Mouse (Mus musculus) MN1 (cell line): ENCODE results near the gene Cd55b.
"Not testable (repeated sequence)": the region's sequence is repeated elsewhere in the genome, so short reads cannot be mapped to it uniquely, and the experiment has no call there.

Experiments used
- DNase-seq: peaks from one replicate; pipeline ENCODE4 v3.0.0-alpha.2; 2016; ENCODE audit warnings: low spot score

Cd55b gene

GRCm38 (mm10) chr1:130422664-130423111, at the start of gene Cd55b:
Gene Cd55b (minus strand): TSS chr1:130423009.
- no peak for DNase-seq

GRCm38 (mm10) chr1:130470074-130470473, 47.3 kb upstream of the Cd55b start:
- no peak for DNase-seq

GRCm38 (mm10) chr1:130467453-130467852, 44.6 kb upstream of the Cd55b start:
- DNase-seq: no peak

GRCm38 (mm10) chr1:130464173-130464572, 41.4 kb upstream of the Cd55b start:
- DNase-seq: no peak

GRCm38 (mm10) chr1:130462867-130463266, 40.1 kb upstream of the Cd55b start:
- DNase-seq: no peak

GRCm38 (mm10) chr1:130462084-130462861, 39.5 kb upstream of the Cd55b start, which contains the start of gene Cd55:
Gene Cd55 (minus strand): TSS chr1:130462744.
- DNase-seq: no peak

GRCm38 (mm10) chr1:130455111-130455510, 32.3 kb upstream of the Cd55b start:
- no peak for DNase-seq

GRCm38 (mm10) chr1:130442930-130443329, 20.1 kb upstream of the Cd55b start:
- DNase-seq: not testable (repeated sequence)

GRCm38 (mm10) chr1:130430920-130431319, 8.1 kb upstream of the Cd55b start:
- no peak for DNase-seq

GRCm38 (mm10) chr1:130428667-130429066, 5.9 kb upstream of the Cd55b start:
- not testable (repeated sequence) for DNase-seq

GRCm38 (mm10) chr1:130427175-130427853, 4.5 kb upstream of the Cd55b start:
- not testable (repeated sequence) for DNase-seq

- DNase-seq: not testable (repeated sequence)
Measured at GRCm38 (mm10) chr1:130422033-130422432, 776 bp downstream of the Cd55b start.

GRCm38 (mm10) chr1:130397109-130397508, 25.7 kb downstream of the Cd55b start:
- DNase-seq: not testable (repeated sequence)

GRCm38 (mm10) chr1:130387282-130387681, 35.5 kb downstream of the Cd55b start:
- not testable (repeated sequence) for DNase-seq

- no peak for DNase-seq
Measured at GRCm38 (mm10) chr1:130377726-130378429, 44.9 kb downstream of the Cd55b start.

- no peak for DNase-seq
Measured at GRCm38 (mm10) chr1:130374173-130374785, 48.5 kb downstream of the Cd55b start.

- DNase-seq: no peak
Measured at GRCm38 (mm10) chr1:130373398-130374083, 49.3 kb downstream of the Cd55b start.

GRCm38 (mm10) chr1:130371895-130372528, 50.8 kb downstream of the Cd55b start:
- DNase-seq: peak; percentile 46

GRCm38 (mm10) chr1:130371291-130371690, 51.5 kb downstream of the Cd55b start:
- no peak for DNase-seq

- peak; percentile 35 for DNase-seq
Measured at GRCm38 (mm10) chr1:130350077-130350635, 72.7 kb downstream of the Cd55b start.

GRCm38 (mm10) chr1:130342429-130342828, 80.4 kb downstream of the Cd55b start:
- DNase-seq: no peak
